Mouse (Mus musculus) cortical plate, adult 2 months (tissue): ENCODE data around the gene Tstd3.

ENCODE experiments used
- CTCF ChIP-seq: fragments of 200-500 bp; IDR thresholded peaks from 2 replicates; pipeline ENCODE4 v1.5.1; 2011; ENCODE audit warnings: mild to moderate bottlenecking, control low read depth, low read length; ENCODE audit not compliant: insufficient read depth; ENCODE audit errors: extremely low read depth
- POLR2A ChIP-seq: fragments of 200-500 bp; IDR thresholded peaks from 2 replicates; pipeline ENCODE4 v1.6.1; 2011; ENCODE audit warnings: mild to moderate bottlenecking, low read length, control low read depth; ENCODE audit not compliant: insufficient read depth; ENCODE audit errors: extremely low read depth

DNA sequence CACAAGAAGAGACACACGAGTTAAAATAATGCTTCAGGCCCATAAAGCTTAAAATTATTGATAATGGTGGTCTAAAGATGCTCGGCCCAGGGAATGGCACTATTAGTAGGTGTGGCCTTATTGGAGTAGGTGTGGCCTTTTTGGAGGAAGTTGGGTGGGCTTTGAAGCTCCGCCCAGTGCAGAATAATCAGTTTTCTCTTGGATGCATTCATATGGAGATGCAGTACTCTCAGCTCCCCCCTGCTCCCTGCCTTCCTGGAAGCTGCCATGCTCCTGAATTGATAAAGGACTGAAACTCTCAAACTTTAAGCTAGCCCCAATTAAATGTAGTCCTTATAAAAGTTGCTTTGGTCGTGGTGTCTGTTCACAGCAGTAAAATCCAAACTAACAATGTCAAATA is 3.2 kb downstream of the Tstd3 start:
- no peak for TF ChIP-seq CTCF
- no peak for TF ChIP-seq POLR2A
